Mouse (Mus musculus): Measurements from ENCODE around the gene Cnnm1.
A peak's percentile ranks its signal among the peaks of the same experiment; 100 is the strongest.

Cnnm1 gene

DNA sequence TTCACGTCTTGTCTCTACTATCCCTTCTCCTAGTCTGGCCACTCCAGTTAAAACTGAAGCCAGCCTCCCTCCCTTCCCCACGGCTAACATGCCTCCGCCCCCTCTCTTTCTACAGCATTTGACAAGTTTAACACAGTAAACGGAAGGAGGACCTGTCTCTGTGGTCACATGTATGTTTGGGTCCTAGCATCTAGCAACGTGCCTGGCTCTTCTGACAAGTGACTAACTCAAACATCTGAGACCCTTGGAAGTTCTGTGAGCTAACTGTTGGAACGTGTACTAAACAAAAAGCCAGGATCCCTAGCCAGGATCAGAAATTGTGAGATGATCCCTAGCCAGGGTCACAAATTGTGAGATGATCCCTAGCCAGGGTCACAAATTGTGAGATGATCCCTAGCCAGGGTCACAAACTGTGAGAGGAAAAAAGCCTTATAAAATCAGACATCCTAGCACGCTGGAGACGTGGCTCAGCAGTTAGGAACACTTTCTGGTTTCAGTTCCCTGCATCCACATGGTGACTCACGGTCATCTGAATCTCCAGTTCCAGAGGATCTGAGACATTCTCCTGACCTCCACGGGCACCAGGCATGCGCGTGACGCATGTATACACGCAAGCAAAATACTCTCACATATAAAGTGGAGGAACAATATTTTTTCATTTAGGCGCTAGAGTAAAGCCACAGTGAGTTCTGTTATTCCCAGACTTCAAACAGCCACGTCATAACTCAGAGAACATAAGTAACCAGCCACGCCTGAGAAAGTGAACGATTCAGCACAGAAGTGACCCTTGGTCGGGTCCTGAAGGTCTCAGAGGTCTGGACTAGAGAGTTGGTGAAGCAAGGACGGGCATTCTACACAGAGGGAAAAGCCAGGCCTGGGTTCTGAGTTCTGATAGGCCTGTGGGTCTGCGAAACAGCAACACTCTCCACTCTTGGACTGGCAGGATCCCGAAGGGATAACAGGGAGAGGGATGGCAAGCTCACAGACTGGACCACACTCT, 71.7 kb downstream of the Cnnm1 start:
- DNase-seq (ENCODE audit: low spot score) = no peak

DNA sequence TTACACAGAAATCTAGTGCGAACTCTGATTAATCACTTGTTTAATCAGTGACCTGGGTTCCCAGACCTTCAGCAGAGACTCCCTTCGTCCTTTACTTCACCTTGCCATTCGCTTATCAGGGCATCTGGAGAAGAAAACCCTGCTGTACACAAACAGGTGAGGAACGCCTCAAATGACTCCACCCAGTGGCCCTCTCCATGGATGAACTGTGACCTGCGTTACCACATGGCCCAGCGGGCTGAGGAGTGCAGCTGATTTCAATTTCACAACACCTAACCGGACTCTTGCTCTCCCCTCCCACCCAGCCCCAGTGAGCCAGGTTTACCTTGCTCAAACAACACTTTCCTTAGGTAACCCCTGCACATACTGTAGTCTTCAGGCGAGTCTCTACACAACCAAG, 73.6 kb downstream of the Cnnm1 start:
- no peak for DNase-seq (ENCODE audit: low spot score)

DNA sequence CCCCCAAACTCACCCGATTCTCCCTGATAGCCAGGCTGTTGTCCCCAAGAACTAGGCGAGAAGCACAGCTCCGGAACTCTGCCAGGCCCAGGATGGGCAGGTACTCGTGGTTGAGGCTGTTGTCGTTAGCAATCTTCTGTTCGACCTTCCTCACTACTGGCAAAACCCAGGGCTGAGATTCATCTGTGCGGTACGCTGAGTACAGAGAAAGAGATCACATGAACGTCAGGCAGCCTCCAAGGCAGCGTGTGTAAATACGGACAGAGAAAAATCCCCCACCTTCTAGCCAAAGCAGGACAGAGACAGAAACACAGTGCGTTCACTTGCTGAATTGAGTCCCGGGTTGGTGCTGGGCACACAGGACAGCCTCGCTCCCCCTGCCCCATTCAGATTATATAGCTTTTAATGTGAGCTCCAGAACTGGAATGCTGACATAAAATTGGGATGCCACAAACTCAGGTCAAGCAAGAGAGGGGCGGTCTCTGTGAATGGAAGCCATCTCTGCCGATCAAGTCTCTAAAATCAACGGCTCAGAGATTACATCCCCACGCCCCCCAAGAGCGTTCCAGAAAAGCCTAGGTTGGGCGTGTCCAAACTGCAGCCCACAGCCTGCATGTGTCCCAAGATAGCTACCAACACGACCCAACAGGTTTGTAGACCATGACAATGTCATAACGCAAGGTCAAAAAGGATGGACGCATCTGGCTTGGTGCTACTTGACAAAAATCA, 75.6 kb downstream of the Cnnm1 start:
- DNase-seq (ENCODE audit: low spot score) = no peak

DNA sequence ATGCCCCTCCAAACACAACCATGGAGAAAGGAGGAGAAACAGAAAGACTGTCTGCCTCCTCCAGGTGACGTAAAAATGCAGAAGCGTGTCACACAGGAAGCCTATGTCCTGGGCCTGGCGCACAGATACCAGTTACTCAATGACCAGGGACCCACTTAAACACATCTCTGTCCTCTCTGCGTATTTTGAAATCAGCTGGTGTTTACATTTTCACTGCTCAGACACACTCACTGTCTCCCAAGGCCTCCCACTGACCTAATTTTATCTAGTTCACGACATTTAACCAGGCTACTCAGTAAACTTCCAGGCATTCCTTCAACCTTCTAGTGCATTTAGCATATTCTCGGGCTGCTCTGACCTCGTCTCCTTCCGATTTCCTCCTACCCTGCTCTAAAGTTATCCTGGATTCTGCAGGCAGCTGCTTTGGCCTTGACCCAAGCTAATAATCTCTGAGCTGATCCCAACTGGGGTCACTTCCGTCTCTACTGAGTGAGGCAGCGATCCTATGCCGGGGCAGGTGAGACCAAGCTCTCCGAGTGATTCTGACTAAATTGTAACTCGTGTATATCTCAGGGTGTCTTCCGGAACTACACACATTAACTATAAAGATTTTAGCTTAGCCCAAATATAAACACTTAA, 76.3 kb downstream of the Cnnm1 start:
- no peak for DNase-seq (ENCODE audit: low spot score)

DNA sequence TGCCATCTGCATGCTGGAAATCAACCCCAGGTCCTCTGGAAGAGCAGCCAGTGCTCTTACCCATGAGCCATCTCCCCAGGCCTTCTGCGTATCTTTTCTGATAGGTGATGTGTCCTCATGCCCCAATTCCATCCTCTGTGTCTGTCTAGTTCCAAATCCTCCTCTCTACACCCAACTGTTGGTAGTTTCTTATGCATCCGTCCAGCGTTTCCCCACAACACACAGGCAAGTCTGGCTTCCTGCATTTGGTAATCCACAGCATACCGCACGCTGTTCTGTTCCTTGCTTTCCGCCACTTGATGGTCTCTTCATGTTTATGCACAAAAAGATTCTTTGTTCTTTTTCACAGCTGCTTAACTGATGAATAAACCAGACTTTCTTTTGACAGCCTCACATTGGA, 77.1 kb downstream of the Cnnm1 start:
- DNase-seq (ENCODE audit: low spot score) = no peak

DNA sequence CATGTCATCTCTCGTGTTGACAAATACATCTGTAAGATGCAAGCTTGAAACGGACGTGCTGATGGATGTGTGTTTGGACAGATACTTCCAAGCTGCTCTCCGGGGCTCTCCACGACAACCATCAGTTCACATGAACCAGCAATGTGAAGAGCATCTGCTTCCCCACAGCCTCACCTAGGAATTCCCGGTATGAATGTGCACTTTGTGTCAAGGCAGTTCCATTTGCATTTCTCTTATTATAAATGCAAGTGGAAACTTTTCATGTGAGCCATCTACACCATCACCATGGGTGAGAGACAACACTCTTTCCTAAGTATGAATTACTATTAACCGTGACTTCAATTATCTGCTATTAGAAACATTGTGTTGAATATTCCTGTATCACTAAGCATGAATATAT, 77.6 kb downstream of the Cnnm1 start:
- DNase-seq (ENCODE audit: low spot score) = no peak

DNA sequence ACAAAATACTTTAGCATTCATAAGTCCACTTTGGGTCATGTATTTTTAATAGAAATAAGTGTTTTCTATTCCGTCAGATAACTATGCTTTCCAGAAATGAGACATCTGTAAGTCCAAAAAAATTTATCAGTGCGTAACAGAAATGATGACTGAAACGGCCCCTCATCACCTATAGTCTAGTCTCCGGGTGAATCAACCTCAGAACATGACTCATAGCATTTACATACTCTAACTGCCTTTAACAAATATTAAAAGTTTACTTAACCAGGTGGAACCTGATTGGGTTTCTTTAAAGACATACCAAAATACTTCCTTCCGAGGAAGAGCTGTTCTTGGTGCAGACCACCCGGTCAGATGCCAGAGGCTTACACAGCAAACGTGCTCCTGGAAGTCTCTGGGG, 78.0 kb downstream of the Cnnm1 start:
- DNase-seq (ENCODE audit: low spot score) = no peak

DNA sequence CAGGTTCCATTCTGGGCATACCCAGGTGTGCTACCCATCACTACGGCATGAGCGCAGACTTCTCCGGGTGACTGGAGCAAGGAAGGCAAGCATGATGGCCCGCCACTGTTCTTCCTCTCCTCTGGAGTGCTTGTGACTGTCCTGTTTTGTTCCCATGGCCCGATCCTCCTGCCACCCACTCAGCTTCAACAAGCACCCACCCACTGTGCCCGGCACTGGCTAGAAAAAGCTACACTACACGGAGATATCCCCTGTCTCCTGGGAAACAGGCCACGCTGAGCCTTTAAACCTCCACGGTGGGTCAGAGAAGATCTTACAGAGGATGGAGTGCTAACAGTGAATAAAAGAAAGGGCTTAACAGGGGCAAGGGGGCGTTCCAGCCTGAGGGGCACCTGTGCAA, 79.0 kb downstream of the Cnnm1 start:
- DNase-seq (ENCODE audit: low spot score) = no peak

DNA sequence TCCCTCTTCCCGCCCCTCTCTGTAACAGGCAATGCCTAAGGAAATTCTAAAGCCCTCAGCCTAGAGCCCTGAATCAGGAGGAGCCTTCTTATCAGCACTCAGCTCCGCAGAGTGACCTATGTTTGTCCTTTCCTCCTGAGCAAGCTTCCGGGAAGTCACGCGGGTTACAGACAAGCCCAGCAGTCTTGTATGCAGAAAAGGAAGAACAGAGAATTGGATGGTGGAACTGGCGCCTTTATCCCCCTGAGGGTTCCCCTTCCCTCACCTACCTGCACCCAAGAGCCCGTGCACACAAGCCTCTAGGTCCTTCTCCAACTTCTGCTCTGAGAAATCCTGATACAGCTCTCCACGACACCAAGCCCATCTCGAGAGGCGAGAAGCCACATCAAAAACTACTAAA, 80.2 kb downstream of the Cnnm1 start:
- DNase-seq (ENCODE audit: low spot score) = no peak

DNA sequence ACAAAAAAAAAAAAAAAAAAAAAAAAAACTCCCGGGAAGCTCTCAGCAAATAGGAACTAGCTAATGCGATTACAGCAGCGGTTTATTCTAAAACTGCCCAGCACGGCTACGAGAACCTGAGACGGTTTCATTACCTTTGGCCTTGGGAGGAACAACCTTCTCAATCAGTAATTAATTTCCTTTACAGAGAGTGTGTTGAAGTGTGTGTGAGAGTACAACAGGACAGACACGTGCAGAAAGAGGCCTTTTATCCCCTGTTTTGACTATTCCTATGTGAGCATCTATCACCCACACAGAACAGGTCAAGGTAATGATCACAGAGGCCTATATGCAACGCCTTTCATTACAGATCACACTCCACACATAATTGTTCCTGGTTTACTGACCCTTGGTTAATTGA, 81.1 kb downstream of the Cnnm1 start:
- DNase-seq (ENCODE audit: low spot score) = no peak

DNA sequence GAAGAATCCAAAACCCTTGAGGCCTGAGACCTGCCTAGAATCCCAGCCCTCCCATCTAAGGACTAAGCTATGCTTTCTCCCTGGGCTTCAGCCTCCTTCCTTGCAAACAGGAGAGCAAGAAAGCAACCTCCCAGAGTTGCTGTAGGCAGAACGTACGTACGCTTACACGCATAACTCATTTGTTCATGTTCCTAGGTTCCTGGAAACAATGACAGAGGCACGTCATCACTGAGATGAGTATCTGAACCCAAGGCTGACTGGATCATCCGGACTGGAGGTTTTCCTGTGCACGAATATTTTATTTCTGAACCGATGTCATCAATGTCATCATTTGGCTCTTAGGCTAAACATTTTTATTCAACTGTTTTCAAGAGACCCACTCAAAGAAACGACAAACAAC, 81.8 kb downstream of the Cnnm1 start:
- no peak for DNase-seq (ENCODE audit: low spot score)

DNA sequence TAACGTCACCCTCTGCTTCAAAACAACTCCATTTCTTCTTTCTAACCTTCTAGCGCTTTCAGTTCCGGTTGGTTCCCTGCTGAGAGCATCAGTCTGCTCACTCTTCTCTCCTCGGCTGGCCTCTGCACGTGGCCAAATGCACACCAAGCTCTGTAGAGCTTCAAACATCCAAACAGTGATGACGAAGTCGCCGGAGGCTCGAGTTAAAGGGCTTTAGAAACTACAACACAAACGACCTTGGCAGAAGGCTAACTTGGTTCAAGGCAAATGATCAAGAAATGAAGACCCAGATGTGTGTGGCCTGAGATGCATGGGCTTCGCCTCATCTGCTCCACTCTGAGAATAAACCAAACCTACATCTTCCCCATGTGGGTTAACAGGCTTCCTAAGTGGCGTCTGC, 83.3 kb downstream of the Cnnm1 start:
- peak; percentile 45 for DNase-seq (ENCODE audit: low spot score)

DNA sequence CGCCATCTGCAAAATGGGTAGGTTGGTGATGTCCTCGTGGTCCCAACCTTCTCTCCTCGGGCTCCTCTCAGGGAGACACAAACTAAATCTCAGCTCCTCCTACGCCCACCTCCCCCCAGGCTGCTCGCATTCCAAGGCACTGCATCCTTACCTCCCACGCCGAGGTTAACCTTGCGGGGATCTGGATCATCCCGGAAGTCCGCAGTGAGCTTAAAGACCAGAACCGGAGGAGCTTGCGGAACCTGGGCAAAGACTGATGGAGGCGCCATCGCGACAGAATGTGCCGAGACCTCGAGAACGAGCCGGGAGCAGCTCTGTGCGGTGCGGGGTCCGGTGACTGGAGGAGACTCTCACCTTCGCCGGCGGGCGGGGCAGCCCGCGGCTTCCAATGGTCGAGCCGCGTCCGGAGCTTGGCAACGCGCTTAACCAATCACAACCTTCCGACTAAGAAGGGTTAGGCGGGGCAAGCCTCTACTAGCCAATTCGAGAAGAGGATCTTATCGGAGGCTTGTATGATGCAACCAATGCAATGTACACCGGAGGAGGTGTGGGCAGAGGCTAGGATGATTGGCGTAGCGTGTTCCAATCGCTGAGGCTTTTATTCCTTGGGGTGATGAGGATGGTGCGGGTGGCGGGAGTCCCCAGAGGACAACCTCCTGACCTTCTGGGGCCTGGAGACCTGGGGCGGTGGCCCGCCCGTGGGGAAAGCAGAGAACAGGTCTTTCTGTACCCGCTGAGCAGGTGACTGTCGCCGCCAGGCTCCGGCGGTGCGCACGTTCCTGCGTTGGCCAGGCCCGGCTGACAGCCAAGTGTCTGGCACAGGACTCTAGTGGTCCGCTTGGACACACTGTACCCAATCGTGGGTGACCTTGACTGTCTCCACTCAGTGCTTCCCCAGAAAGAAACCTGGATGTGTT, 84.2 kb downstream of the Cnnm1 start, which contains the start of gene Got1:
Gene Got1 (minus strand): TSS at position 419 of the 917 bp plus-strand sequence.
- DNase-seq (ENCODE audit: low spot score) = peak; percentile 87

DNA sequence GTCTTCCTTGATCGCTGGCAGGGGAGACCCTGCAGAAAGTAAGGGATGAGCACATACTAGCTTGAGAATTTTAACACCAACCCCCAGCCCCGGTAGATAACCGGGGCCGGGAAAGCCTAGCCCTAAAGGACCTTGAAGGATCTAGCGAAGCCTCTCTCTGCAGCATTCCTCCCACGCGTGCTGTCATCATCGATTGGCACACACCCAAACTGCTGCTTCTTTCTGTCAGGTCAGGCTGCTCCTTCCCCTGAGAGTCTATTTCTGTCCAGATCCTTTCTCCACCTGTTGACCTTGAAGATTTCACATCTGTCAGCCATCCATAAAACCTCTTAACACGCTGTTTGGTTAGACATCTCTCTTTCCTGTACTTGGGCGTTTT, 84.9 kb downstream of the Cnnm1 start:
- DNase-seq (ENCODE audit: low spot score) = peak; percentile 35

DNA sequence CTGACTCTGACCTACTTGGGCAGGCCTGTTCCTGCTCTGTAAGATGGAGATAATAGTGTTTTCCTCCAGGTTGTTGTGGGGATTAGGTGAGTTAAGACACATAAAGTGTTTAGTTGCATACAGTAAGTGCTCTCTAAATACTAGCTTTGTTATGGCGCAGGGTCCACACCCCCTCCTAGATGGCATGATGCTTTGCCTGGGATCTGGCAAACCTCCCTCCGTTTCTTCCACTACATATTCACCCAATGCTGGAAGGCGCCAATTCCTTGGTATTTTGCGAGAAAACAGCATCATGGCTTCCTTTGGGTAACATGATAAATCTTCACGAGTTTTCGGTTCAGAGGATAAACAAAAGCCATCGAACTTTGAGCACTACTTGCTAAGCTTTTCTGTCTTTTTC, 85.3 kb downstream of the Cnnm1 start:
- no peak for DNase-seq (ENCODE audit: low spot score)

DNA sequence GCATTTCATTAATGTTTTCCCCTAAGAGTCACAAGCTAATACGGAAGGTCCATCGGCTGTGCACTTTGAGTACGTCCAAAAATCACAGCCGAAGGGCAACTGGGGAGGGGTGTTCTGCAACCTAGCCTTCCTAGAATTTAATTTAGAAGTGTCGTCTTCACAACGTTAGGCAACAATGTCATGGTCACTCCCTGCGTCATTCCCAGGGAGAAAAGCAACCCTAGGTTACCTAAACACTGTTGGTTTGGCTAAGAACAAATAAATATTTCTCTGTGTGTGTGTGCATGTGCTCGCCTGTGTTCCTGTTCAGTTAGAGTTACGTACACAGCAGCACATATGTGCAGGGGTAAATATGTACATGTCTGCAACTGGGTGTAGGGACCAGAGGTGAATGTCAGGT, 85.8 kb downstream of the Cnnm1 start:
- no peak for DNase-seq (ENCODE audit: low spot score)

DNA sequence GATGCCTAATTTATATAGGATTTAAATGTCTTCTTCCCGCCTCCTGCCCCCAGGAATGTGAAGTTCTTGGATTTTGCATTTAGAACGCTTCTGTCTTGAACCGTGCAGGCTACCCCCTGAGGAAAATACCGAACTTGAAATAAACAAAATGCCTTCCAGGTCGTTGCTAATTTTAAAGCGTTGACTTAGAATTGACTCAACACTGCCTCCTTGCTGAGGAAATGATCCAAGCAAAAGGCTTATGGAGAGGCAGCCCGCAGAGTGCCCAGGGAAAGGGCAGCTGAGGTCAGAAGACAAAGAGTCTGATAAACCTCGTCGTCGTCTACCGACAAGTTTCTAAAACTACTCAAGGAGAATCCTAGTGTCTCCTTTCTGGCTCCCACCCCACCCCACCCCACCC, 86.9 kb downstream of the Cnnm1 start:
- DNase-seq (ENCODE audit: low spot score) = no peak

DNA sequence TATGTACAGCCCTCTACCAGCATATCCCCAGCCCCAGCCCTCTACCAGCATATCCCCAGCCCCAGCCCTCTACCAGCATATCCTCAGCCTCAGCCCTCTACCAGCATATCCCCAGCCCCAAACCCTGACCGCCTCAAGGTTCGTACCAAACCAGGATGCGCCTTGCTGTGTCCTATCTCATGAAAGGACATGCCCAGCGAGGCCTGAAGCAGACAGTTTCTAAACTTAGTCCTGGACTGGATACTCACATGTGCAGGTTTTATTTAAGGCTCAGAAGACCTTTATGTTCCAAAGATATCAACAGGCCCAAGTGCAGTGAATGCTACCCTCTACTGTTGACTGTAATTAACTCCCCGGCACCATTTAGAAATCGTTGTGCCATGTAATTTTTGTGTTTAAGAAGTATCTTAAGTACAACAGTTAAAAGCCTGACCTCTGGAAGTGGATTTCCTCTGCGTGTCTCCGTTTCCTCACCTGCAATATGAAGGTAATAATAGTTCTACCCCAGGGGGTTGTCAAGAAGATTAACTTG, 87.9 kb downstream of the Cnnm1 start:
- no peak for DNase-seq (ENCODE audit: low spot score)

DNA sequence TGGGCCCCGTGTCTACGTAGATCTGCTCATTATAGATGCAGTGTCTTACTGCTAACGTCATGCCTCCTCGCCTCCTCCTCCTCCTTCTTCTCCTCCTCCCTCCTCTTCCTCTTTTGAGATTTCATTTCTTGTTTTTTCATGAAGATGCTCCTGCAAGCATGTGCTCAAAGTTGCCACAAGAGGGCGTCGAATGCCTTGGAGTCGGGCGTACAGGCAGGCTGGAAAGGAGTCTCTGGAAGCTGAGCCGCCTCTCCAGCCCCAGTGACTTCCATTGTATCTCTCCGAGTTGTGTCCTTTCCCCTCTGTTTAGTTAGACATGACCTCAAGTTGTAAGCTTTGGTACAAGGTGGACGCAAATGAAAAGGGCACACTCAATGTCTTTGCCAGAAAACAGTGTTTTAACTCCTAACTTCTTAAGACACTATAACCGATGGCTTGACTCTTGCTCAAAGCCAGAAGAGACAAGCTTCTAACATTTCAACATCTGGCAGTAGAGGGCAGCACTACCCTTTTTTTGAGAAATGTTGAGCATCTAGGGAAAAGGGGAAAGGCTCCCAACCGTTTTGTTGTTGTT, 90.0 kb downstream of the Cnnm1 start:
- DNase-seq (ENCODE audit: low spot score) = peak; percentile 35

DNA sequence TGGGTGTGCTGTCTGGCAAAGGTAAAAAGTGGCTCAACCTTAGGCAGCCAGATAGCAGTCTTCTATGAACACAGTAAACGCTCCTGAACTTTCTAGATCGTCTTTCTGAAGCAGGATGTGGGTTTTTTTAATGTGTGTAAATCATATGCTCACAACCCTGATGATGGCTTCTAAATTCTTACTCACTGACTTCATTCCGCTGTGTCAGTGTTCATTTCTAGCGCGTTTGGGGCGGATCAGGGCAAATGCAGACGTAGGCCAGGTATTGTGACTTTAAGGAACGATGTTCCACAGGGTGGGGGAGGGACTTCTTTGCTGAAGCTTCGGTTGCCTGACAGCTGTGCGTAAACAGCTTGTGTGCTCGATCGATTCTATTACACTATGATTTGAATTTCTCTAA, 90.7 kb downstream of the Cnnm1 start:
- DNase-seq (ENCODE audit: low spot score) = peak; percentile 11

DNA sequence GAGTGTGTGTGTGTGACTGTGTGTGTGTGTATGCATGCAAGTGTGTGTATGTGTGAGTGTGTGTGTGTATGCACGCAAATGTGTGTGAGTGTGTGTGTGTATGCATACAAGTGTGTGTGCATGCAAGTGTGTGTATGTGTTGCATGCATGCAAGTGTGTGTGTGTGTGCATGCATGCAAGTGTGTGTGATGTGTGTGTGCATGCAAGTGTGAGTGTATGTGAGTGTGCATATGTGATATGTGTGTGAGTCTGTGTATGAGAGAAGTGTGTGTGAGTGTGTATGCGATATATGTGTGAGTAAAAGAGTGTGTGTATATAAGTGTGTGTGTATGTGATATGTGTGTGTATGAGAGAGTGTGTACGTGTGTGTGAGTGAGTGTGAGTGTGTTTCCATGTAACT, 95.1 kb downstream of the Cnnm1 start:
- no peak for DNase-seq (ENCODE audit: low spot score)
